Mouse (Mus musculus): ENCODE results near the gene Il15.

Il15 gene

GRCm38 (mm10) chr8:82361061-82361460, 42.0 kb downstream of the Il15 start:
- no peak for DNase-seq (ENCODE audit: low read depth, low spot score)

- no peak for DNase-seq (ENCODE audit: low read depth, low spot score)
Measured at GRCm38 (mm10) chr8:82356091-82356490, 46.9 kb downstream of the Il15 start.

GRCm38 (mm10) chr8:82351268-82351943, 51.6 kb downstream of the Il15 start:
- DNase-seq (ENCODE audit: low read depth, low spot score) = no peak

DNA sequence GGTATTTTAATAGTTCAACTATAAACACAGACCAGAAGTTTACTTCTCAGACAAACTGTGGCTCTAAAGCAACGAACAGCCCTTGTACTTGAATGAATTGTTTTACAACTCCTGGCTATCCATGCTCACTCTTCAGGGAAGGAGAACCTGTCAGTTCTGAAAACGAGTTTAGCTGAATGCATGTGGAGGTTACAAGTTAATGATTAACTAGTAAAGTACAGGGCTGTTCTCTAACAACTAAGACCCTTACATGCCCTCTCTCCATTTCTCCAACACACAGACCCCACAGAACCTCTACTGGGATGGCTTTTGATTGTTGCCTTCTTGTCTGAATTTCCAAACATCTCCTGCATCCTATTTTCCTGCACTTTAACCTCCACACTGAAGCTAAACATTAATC, 53.7 kb downstream of the Il15 start:
- no peak for DNase-seq (ENCODE audit: low read depth, low spot score)

GRCm38 (mm10) chr8:82346485-82346884, 56.5 kb downstream of the Il15 start:
- no peak for DNase-seq (ENCODE audit: low read depth, low spot score)

- DNase-seq (ENCODE audit: low read depth, low spot score) = no peak
Measured at GRCm38 (mm10) chr8:82331675-82332234, 71.3 kb downstream of the Il15 start.

- no peak for DNase-seq (ENCODE audit: low read depth, low spot score)
Measured at GRCm38 (mm10) chr8:82327986-82328652, 74.9 kb downstream of the Il15 start.

GRCm38 (mm10) chr8:82326061-82326460, 77.0 kb downstream of the Il15 start:
- DNase-seq (ENCODE audit: low read depth, low spot score) = no peak

- DNase-seq (ENCODE audit: low read depth, low spot score) = no peak
Measured at GRCm38 (mm10) chr8:82325586-82325985, 77.4 kb downstream of the Il15 start.

DNA sequence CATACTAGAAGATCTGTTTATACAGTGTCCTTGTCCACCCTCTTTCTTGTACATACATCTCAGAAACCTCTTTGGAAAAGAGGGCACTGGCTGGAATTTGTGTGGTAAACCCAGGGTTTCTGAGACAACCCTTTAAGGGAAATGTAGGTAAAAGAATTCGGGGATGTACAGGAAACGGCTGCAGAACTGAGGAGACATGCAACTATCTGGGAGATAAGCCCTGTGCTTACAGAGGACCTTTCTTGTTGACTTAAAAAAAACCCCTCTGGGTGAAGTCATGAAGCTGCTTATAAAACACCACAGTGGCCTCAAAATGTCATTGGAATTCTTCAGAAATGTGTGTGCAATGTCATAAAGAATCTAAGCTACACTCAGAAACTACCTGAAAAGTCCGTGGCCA, 85.6 kb downstream of the Il15 start:
- no peak for DNase-seq (ENCODE audit: low read depth, low spot score)

GRCm38 (mm10) chr8:82306424-82306823, 96.6 kb downstream of the Il15 start:
- no peak for DNase-seq (ENCODE audit: low read depth, low spot score)

GRCm38 (mm10) chr8:82296256-82296655, 106.8 kb downstream of the Il15 start:
- no peak for DNase-seq (ENCODE audit: low read depth, low spot score)

DNA sequence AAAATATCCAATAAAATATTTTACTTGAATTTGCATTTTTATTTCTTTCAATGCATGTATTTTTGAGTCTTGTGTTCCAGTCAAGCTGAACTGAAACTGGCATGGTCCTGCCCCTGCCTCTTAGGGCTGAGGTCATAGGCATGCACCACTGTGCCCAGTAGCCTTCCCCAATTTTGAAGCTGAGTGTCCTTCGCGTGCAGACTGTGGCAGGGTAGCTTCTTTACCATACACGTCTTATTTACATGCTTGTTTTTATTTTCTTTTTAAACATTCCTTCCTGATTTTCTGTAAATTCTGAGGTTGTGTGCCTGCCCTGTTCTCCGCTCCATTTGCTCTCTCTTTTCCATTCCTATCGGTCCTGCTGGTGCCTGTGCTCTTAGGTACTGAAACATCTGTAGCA, 111.4 kb downstream of the Il15 start:
- DNase-seq (ENCODE audit: low read depth, low spot score) = no peak

- no peak for DNase-seq (ENCODE audit: low read depth, low spot score)
Measured at GRCm38 (mm10) chr8:82285866-82286265, 117.2 kb downstream of the Il15 start.

- DNase-seq (ENCODE audit: low read depth, low spot score) = no peak
Measured at GRCm38 (mm10) chr8:82281995-82282394, 121.0 kb downstream of the Il15 start.

All from retina, adult 2 months (tissue).